ENCODE assay signal across 10 mouse cellular contexts in genomic region chr8:54163505-54163904, GRCm38 (mm10).
DNase-seq lines count a peak whose midpoint lies in the region; ATAC-seq and TF ChIP-seq lines count a peak whose summit lies in the region.
"Had no signal": no experiment of that assay in that cellular context is flagged by ENCODE, and none has a peak within 500 bp of the region (broad histone marks: within the 10 kb centered on the region; RNA-seq: fewer than 3 reads in every experiment).

No protein-coding gene starts in this region.

- peak overlapping the region; percentile 17; the same call in 1 of the 2 replicates for H3K4me2 ChIP-seq in liver, embryonic 13.5 days
- H3K4me2 ChIP-seq in liver, embryonic 12.5 days, result no peak overlapping the region

- 43% methylated on average over 5 of the region's 5 CpGs for WGBS in liver, embryonic 13.5 days (ENCODE audit: insufficient replicate concordance)
- whole genome bisulfite sequencing in liver, embryonic 12.5 days (ENCODE audit: insufficient replicate concordance), result 50% methylated on average over 5 of the region's 5 CpGs

- H3K27ac ChIP-seq in liver, embryonic 13.5 days, result no peak overlapping the region
- no peak overlapping the region for H3K27ac ChIP-seq in liver, embryonic 12.5 days
- peak overlapping the region; percentile 59 for H3K27ac ChIP-seq in embryonic fibroblast, embryonic 13.5 days (ENCODE audit: insufficient read depth, low read length)

- no peak overlapping the region for H3K9ac ChIP-seq in liver, embryonic 13.5 days
- H3K9ac ChIP-seq in liver, embryonic 12.5 days, result no peak overlapping the region

- H3K9me3 ChIP-seq in liver, embryonic 13.5 days (replicated peaks), result no peaks in the 10 kb centered on the region
- no peaks in the 10 kb centered on the region for H3K9me3 ChIP-seq in liver, embryonic 12.5 days (replicated peaks)

- no peaks in the 10 kb centered on the region for H3K4me1 ChIP-seq in liver, embryonic 13.5 days (replicated peaks)
- no peaks in the 10 kb centered on the region for H3K4me1 ChIP-seq in liver, embryonic 12.5 days
- H3K4me1 ChIP-seq in embryonic fibroblast, embryonic 13.5 days (ENCODE audit: control insufficient read depth, insufficient read depth, low read length), result no peaks in the 10 kb centered on the region; the same call in 1 of the 2 replicates

- no peaks in the 10 kb centered on the region for H3K27me3 ChIP-seq in liver, embryonic 13.5 days
- H3K27me3 ChIP-seq in liver, embryonic 12.5 days (replicated peaks), result no peaks in the 10 kb centered on the region
- H3K27me3 ChIP-seq: Patski had no signal

- no peaks in the 10 kb centered on the region for H3K36me3 ChIP-seq in liver, embryonic 13.5 days
- no peaks in the 10 kb centered on the region for H3K36me3 ChIP-seq in liver, embryonic 12.5 days

- TF ChIP-seq CTCF in embryonic fibroblast, embryonic 13.5 days (IDR thresholded peaks at IDR 0.05; ENCODE audit: borderline replicate concordance, insufficient read depth, low read length), result no peak

- TF ChIP-seq POLR2A in embryonic fibroblast, embryonic 13.5 days (IDR thresholded peaks at IDR 0.05; ENCODE audit: low read depth, low read length), result no peak

- no peak for ATAC-seq in liver, embryonic 13.5 days (ENCODE audit: low read depth)
- ATAC-seq in liver, embryonic 12.5 days, result no peak
- ATAC-seq: Patski had no signal

- H3K4me3 ChIP-seq in liver, embryonic 13.5 days (replicated peaks), result no peak overlapping the region
- H3K4me3 ChIP-seq in liver, embryonic 12.5 days, result no peak overlapping the region
- no peak overlapping the region for H3K4me3 ChIP-seq in embryonic fibroblast, embryonic 13.5 days (ENCODE audit: insufficient read depth, low read length)

- DNase-seq in liver, embryonic 13.5 days, result no peak
- DNase-seq in hindlimb bud, embryonic 11.5 days (ENCODE audit: extremely low spot score, low read depth, low spot score), result peak; percentile 86
- DNase-seq in retina, postnatal 1 day, result peak; percentile 27
- no peak for DNase-seq in right cerebral cortex, adult 18-20 months
- no peak for DNase-seq in adipocyte (ENCODE audit: low spot score)
- DNase-seq in gastrocnemius, adult 8-10 months (ENCODE audit: low spot score in 2 of 2), result no peak
- DNase-seq: kidney, postnatal 36 days had no signal

Comparison
In these comparisons a context has a peak if more than half of its experiments do, and no peak if none do; other contexts are left out.
1. DNase-seq: peak in hindlimb bud, embryonic 11.5 days (single experiment) and retina, postnatal 1 day (single experiment); none in liver, embryonic 13.5 days (single experiment), right cerebral cortex, adult 18-20 months (single experiment), adipocyte (single experiment) and gastrocnemius, adult 8-10 months (0 of 2).